Mouse (Mus musculus) left cerebral cortex, postnatal 14 days (tissue): ENCODE measurements around the gene Fancg. TPM values are rescaled to one million over a fixed set of nuclear protein-coding genes. Genes with fewer than 3 reads are reported as not detected.

Experiments
- DNase-seq, 2 experiments: peaks; one replicate each; pipeline ENCODE4 v3.0.0; 2021 to 2022; ENCODE audit warnings: low spot score in 2 of 2, mixed read lengths in 1 of 2
- intact Hi-C: fragments of 180-260 bp; cut with DNase I; formaldehyde crosslinking; loops from one replicate; pipeline ENCODE4 v1.15.1; 2025
- total RNA-seq, 2 experiments: library from RNA; stranded (reverse); gene quantifications; 2 replicates each; pipeline ENCODE4 v1.2.3; 2021

Fancg gene
- total RNA-seq, 2 experiments from 2014 or later = 10.0 to 11.3 TPM

GRCm38 (mm10) chr4:43037860-43038566 lies 27.7 kb upstream of the Fancg start:
- DNase-seq = no peak
- intact Hi-C loops = no loop called here

GRCm38 (mm10) chr4:43036356-43036755 lies 26.1 kb upstream of the Fancg start:
- intact Hi-C loops = no loop called here
- no peak for DNase-seq

GRCm38 (mm10) chr4:43035851-43036250 lies 25.5 kb upstream of the Fancg start:
- intact Hi-C loops = no loop called here
- DNase-seq = no peak

GRCm38 (mm10) chr4:43033481-43033880 lies 23.2 kb upstream of the Fancg start:
- intact Hi-C loops = no loop called here
- DNase-seq = no peak

GRCm38 (mm10) chr4:43032501-43032900 lies 22.2 kb upstream of the Fancg start:
- no peak for DNase-seq
- intact Hi-C loops = no loop called here

GRCm38 (mm10) chr4:43031237-43031995 lies 21.1 kb upstream of the Fancg start, which contains the start of gene Stoml2:
Gene Stoml2 (minus strand): TSS chr4:43031710.
- DNase-seq = peak; percentile 94 to 95
- intact Hi-C loops = no loop called here

GRCm38 (mm10) chr4:43030780-43031230 lies 20.5 kb upstream of the Fancg start:
- intact Hi-C loops = no loop called here
- DNase-seq = no peak

- intact Hi-C loops = no loop called here
- no peak for DNase-seq
These were observed 20.0 kb upstream of the Fancg start for GRCm38 (mm10) chr4:43030352-43030751.

- intact Hi-C loops = no loop called here
- no peak for DNase-seq
These were observed 19.4 kb upstream of the Fancg start for GRCm38 (mm10) chr4:43029749-43030148.

GRCm38 (mm10) chr4:43029121-43029520 lies 18.8 kb upstream of the Fancg start:
- intact Hi-C loops = no loop called here
- no peak for DNase-seq

- intact Hi-C loops = no loop called here
These were observed 15.0 kb upstream of the Fancg start, which contains the start of gene Pigo for GRCm38 (mm10) chr4:43025084-43025960. Gene Pigo (minus strand): TSS chr4:43025819.

GRCm38 (mm10) chr4:43024673-43025072 lies 14.4 kb upstream of the Fancg start:
- DNase-seq = no peak
- intact Hi-C loops = no loop called here

More at GRCm38 (mm10) chr4:43025084-43025960, 15.0 kb upstream of the Fancg start, which contains the start of gene Pigo:
- peak; percentile 95 to 96 for DNase-seq

GRCm38 (mm10) chr4:43021341-43021740 lies 11.0 kb upstream of the Fancg start:
- intact Hi-C loops = no loop called here
- no peak for DNase-seq

GRCm38 (mm10) chr4:43020876-43021275 lies 10.6 kb upstream of the Fancg start:
- intact Hi-C loops = no loop called here

GRCm38 (mm10) chr4:43019641-43020465 lies 9.5 kb upstream of the Fancg start:
- intact Hi-C loops = no loop called here
- DNase-seq = no peak

More at GRCm38 (mm10) chr4:43020876-43021275, 10.6 kb upstream of the Fancg start:
- DNase-seq = no peak

GRCm38 (mm10) chr4:43019176-43019575 lies 8.9 kb upstream of the Fancg start:
- intact Hi-C loops = no loop called here
- no peak for DNase-seq

- intact Hi-C loops = no loop called here
- no peak for DNase-seq
These were observed 7.8 kb upstream of the Fancg start for GRCm38 (mm10) chr4:43018156-43018555.

- intact Hi-C loops = no loop called here
- DNase-seq = no peak
These were observed 1.8 kb upstream of the Fancg start for GRCm38 (mm10) chr4:43012091-43012490.

GRCm38 (mm10) chr4:43005765-43006164 lies 4.5 kb downstream of the Fancg start:
- intact Hi-C loops = no loop called here
- peak in 1 of 2 experiments; percentile 53 for DNase-seq
